Mouse (Mus musculus) erythroblast, embryonic 14.5 days (primary cell): ENCODE results near the gene Rnf144a.

ENCODE experiments used
- GATA1 ChIP-seq: IDR thresholded peaks from 2 replicates; pipeline ENCODE4 v1.6.1; 2012; ENCODE audit warnings: low read length, inconsistent platforms, mixed read lengths
- TAL1 ChIP-seq: IDR thresholded peaks from 3 replicates; pipeline ENCODE4 v1.6.1; 2012; ENCODE audit warnings: low read length, inconsistent platforms, mixed read lengths

- TF ChIP-seq GATA1 (no peak), TAL1 (no peak)
Observed at GRCm38 (mm10) chr12:26379797-26380196, 35.3 kb downstream of the Rnf144a start.
